Mouse (Mus musculus): ENCODE results near the gene Tns3. TPM values are rescaled to one million over a fixed set of nuclear protein-coding genes. Genes with fewer than 3 reads are reported as not detected.
A peak's percentile ranks its signal among the peaks of the same experiment; 100 is the strongest.

Gene Tns3
- polyA plus RNA-seq, 1 experiment from 2014 or later: 11.0 TPM

- H3K36me3 ChIP-seq (ENCODE audit: control insufficient read depth, insufficient read depth, low read length): no peaks in the 10 kb centered on the region
- H3K9me3 ChIP-seq (replicated peaks; ENCODE audit: control insufficient read depth, low read length): no peaks in the 10 kb centered on the region
- H3K27me3 ChIP-seq (ENCODE audit: control insufficient read depth, insufficient read depth, low read length): no peaks in the 10 kb centered on the region
- WGBS (ENCODE audit: insufficient replicate concordance): 83% methylated on average over 2 of the region's 2 CpGs
- H3K27ac ChIP-seq (ENCODE audit: low read depth, low read length): no peak overlapping the region
- no peak overlapping the region for H3K4me2 ChIP-seq
- no peak overlapping the region for H3K9ac ChIP-seq (ENCODE audit: low read depth, low read length)
- H3K4me3 ChIP-seq (ENCODE audit: low read depth, low read length): no peak overlapping the region
- H3K4me1 ChIP-seq (ENCODE audit: control insufficient read depth, insufficient read depth, low read length): peaks cover 15% of the 10 kb centered on the region
- no peak for ATAC-seq (replicated peaks; ENCODE audit: insufficient number of reproducible peaks, low FRiP score, low TSS enrichment)
Observed at GRCm38 (mm10) chr11:8479858-8480257, 184.5 kb downstream of the Tns3 start.

- Histone ChIP-seq H3K4me2 (no peak overlapping the region), H3K27me3 (ENCODE audit: control insufficient read depth, insufficient read depth, low read length) (no peaks in the 10 kb centered on the region), H3K9me3 (replicated peaks; ENCODE audit: control insufficient read depth, low read length) (no peaks in the 10 kb centered on the region), H3K4me3 (ENCODE audit: low read depth, low read length) (no peak overlapping the region), H3K9ac (ENCODE audit: low read depth, low read length) (no peak overlapping the region), H3K27ac (ENCODE audit: low read depth, low read length) (no peak overlapping the region), H3K36me3 (ENCODE audit: control insufficient read depth, insufficient read depth, low read length) (no peaks in the 10 kb centered on the region), H3K4me1 (ENCODE audit: control insufficient read depth, insufficient read depth, low read length) (peaks cover 15% of the 10 kb centered on the region)
- no peak for ATAC-seq (replicated peaks; ENCODE audit: insufficient number of reproducible peaks, low FRiP score, low TSS enrichment)
- WGBS (ENCODE audit: insufficient replicate concordance): 85% methylated on average over 7 of the region's 7 CpGs
Observed at GRCm38 (mm10) chr11:8479313-8479712, 185.0 kb downstream of the Tns3 start.

GRCm38 (mm10) chr11:8473616-8474015 is 190.7 kb downstream of the Tns3 start:
- H3K27ac ChIP-seq (ENCODE audit: low read depth, low read length): no peak overlapping the region
- 89% methylated on average over 5 of the region's 5 CpGs for WGBS (ENCODE audit: insufficient replicate concordance)
- H3K9ac ChIP-seq (ENCODE audit: low read depth, low read length): no peak overlapping the region
- no peak overlapping the region for H3K4me2 ChIP-seq
- H3K4me3 ChIP-seq (ENCODE audit: low read depth, low read length): no peak overlapping the region
- ATAC-seq (replicated peaks; ENCODE audit: insufficient number of reproducible peaks, low FRiP score, low TSS enrichment): no peak
- H3K27me3 ChIP-seq (ENCODE audit: control insufficient read depth, insufficient read depth, low read length): no peaks in the 10 kb centered on the region
- no peaks in the 10 kb centered on the region for H3K36me3 ChIP-seq (ENCODE audit: control insufficient read depth, insufficient read depth, low read length)
- peaks cover 18% of the 10 kb centered on the region for H3K4me1 ChIP-seq (ENCODE audit: control insufficient read depth, insufficient read depth, low read length)
- no peaks in the 10 kb centered on the region for H3K9me3 ChIP-seq (replicated peaks; ENCODE audit: control insufficient read depth, low read length)

- ATAC-seq (replicated peaks; ENCODE audit: insufficient number of reproducible peaks, low FRiP score, low TSS enrichment): no peak
- 77% methylated on average over 12 of the region's 12 CpGs for WGBS (ENCODE audit: insufficient replicate concordance)
- Histone ChIP-seq H3K27me3 (ENCODE audit: control insufficient read depth, insufficient read depth, low read length) (no peaks in the 10 kb centered on the region), H3K4me3 (ENCODE audit: low read depth, low read length) (no peak overlapping the region), H3K4me2 (no peak overlapping the region), H3K36me3 (ENCODE audit: control insufficient read depth, insufficient read depth, low read length) (no peaks in the 10 kb centered on the region), H3K4me1 (ENCODE audit: control insufficient read depth, insufficient read depth, low read length) (peaks cover 20% of the 10 kb centered on the region), H3K27ac (ENCODE audit: low read depth, low read length) (no peak overlapping the region), H3K9me3 (replicated peaks; ENCODE audit: control insufficient read depth, low read length) (no peaks in the 10 kb centered on the region), H3K9ac (ENCODE audit: low read depth, low read length) (no peak overlapping the region)
Observed at GRCm38 (mm10) chr11:8472439-8472838, 191.9 kb downstream of the Tns3 start.

GRCm38 (mm10) chr11:8471535-8471934 is 192.8 kb downstream of the Tns3 start:
- peaks cover 27% of the 10 kb centered on the region for H3K4me1 ChIP-seq (ENCODE audit: control insufficient read depth, insufficient read depth, low read length)
- no peak overlapping the region for H3K4me3 ChIP-seq (ENCODE audit: low read depth, low read length)
- no peak overlapping the region for H3K9ac ChIP-seq (ENCODE audit: low read depth, low read length)
- H3K27me3 ChIP-seq (ENCODE audit: control insufficient read depth, insufficient read depth, low read length): no peaks in the 10 kb centered on the region
- no peaks in the 10 kb centered on the region for H3K36me3 ChIP-seq (ENCODE audit: control insufficient read depth, insufficient read depth, low read length)
- 89% methylated on average over 3 of the region's 3 CpGs for WGBS (ENCODE audit: insufficient replicate concordance)
- no peak overlapping the region for H3K27ac ChIP-seq (ENCODE audit: low read depth, low read length)
- no peak for ATAC-seq (replicated peaks; ENCODE audit: insufficient number of reproducible peaks, low FRiP score, low TSS enrichment)
- H3K9me3 ChIP-seq (replicated peaks; ENCODE audit: control insufficient read depth, low read length): no peaks in the 10 kb centered on the region
- no peak overlapping the region for H3K4me2 ChIP-seq

- ATAC-seq (replicated peaks; ENCODE audit: insufficient number of reproducible peaks, low FRiP score, low TSS enrichment): no peak
- peak overlapping the region; percentile 86 for H3K4me2 ChIP-seq
- no peaks in the 10 kb centered on the region for H3K36me3 ChIP-seq (ENCODE audit: control insufficient read depth, insufficient read depth, low read length)
- H3K9me3 ChIP-seq (replicated peaks; ENCODE audit: control insufficient read depth, low read length): no peaks in the 10 kb centered on the region
- H3K4me1 ChIP-seq (ENCODE audit: control insufficient read depth, insufficient read depth, low read length): peaks cover 31% of the 10 kb centered on the region
- no peak overlapping the region for H3K9ac ChIP-seq (ENCODE audit: low read depth, low read length)
- H3K27ac ChIP-seq (ENCODE audit: low read depth, low read length): peak overlapping the region; percentile 91
- H3K4me3 ChIP-seq (ENCODE audit: low read depth, low read length): no peak overlapping the region
- H3K27me3 ChIP-seq (ENCODE audit: control insufficient read depth, insufficient read depth, low read length): no peaks in the 10 kb centered on the region
- WGBS (ENCODE audit: insufficient replicate concordance): 31% methylated on average over 9 of the region's 9 CpGs
Observed at GRCm38 (mm10) chr11:8469537-8469936, 194.8 kb downstream of the Tns3 start.

GRCm38 (mm10) chr11:8468161-8469091 is 195.9 kb downstream of the Tns3 start:
- Histone ChIP-seq H3K4me3 (ENCODE audit: low read depth, low read length) (peak overlapping the region; percentile 59), H3K9ac (ENCODE audit: low read depth, low read length) (peak overlapping the region; percentile 83), H3K9me3 (replicated peaks; ENCODE audit: control insufficient read depth, low read length) (no peaks in the 10 kb centered on the region), H3K36me3 (ENCODE audit: control insufficient read depth, insufficient read depth, low read length) (no peaks in the 10 kb centered on the region), H3K4me2 (peak overlapping the region; percentile 86), H3K27me3 (ENCODE audit: control insufficient read depth, insufficient read depth, low read length) (no peaks in the 10 kb centered on the region), H3K27ac (ENCODE audit: low read depth, low read length) (peak overlapping the region; percentile 91), H3K4me1 (ENCODE audit: control insufficient read depth, insufficient read depth, low read length) (peaks cover 34% of the 10 kb centered on the region)
- under 1% methylated on average over 33 of the region's 33 CpGs for WGBS (ENCODE audit: insufficient replicate concordance)
- ATAC-seq (replicated peaks; ENCODE audit: insufficient number of reproducible peaks, low FRiP score, low TSS enrichment): peak; percentile 68

- peak overlapping the region; percentile 91 for H3K27ac ChIP-seq (ENCODE audit: low read depth, low read length)
- ATAC-seq (replicated peaks; ENCODE audit: insufficient number of reproducible peaks, low FRiP score, low TSS enrichment): 0 out of 2 replicates have a peak, but pooled peaks have one; percentile 1
- H3K9me3 ChIP-seq (replicated peaks; ENCODE audit: control insufficient read depth, low read length): no peaks in the 10 kb centered on the region
- peak overlapping the region; percentile 86 for H3K4me2 ChIP-seq
- H3K36me3 ChIP-seq (ENCODE audit: control insufficient read depth, insufficient read depth, low read length): no peaks in the 10 kb centered on the region
- H3K9ac ChIP-seq (ENCODE audit: low read depth, low read length): peak overlapping the region; percentile 83
- H3K4me3 ChIP-seq (ENCODE audit: low read depth, low read length): peak overlapping the region; percentile 59
- H3K27me3 ChIP-seq (ENCODE audit: control insufficient read depth, insufficient read depth, low read length): no peaks in the 10 kb centered on the region
- WGBS (ENCODE audit: insufficient replicate concordance): 11% methylated on average over 13 of the region's 13 CpGs
- H3K4me1 ChIP-seq (ENCODE audit: control insufficient read depth, insufficient read depth, low read length): peaks cover 38% of the 10 kb centered on the region
Observed at GRCm38 (mm10) chr11:8467403-8468160, 196.8 kb downstream of the Tns3 start.

All from heart, embryonic 11.5 days (tissue).